Mouse (Mus musculus): ENCODE measurements around the gene Olfr555. TPM values are rescaled to one million over a fixed set of nuclear protein-coding genes. Genes with fewer than 3 reads are reported as not detected.

The Olfr555 gene
- polyA plus RNA-seq, 1 experiment, result not detected

GRCm38 (mm10) chr7:102695358-102696125 is 36.9 kb downstream of the Olfr555 start, which contains the start of gene Olfr557:
Gene Olfr557 (plus strand): TSS chr7:102695910.
- Histone ChIP-seq H3K4me3 (ENCODE audit: insufficient read depth, poor library complexity, severe bottlenecking) (no peak within 1 kb of the TSS), H3K79me2 (ENCODE audit: control insufficient read depth, insufficient read depth) (no peaks in the 10 kb centered on the region), H3K27me3 (ENCODE audit: control insufficient read depth, insufficient read depth, insufficient read length) (no peaks in the 10 kb centered on the region), H3K79me3 (ENCODE audit: low read depth) (no peaks in the 10 kb centered on the region), H3ac (ENCODE audit: control insufficient read depth, insufficient read length, low read depth) (no peak within 1 kb of the TSS), H3K36me3 (ENCODE audit: control insufficient read depth, insufficient read depth) (no peaks in the 10 kb centered on the region)
- TF ChIP-seq CEBPB (IDR thresholded peaks at IDR 0.05; ENCODE audit: low read depth) (no peak), CTCF (IDR thresholded peaks at IDR 0.05; ENCODE audit: control insufficient read depth, insufficient read depth, insufficient read length) (peak; percentile 52), MYOD1 (IDR thresholded peaks at IDR 0.05; ENCODE audit: control insufficient read depth, insufficient read length, low read depth) (no peak), FOSL1 (IDR thresholded peaks at IDR 0.05; ENCODE audit: insufficient read depth, low read length, poor library complexity, severe bottlenecking) (no peak)

- Histone ChIP-seq H3K79me2 (ENCODE audit: control insufficient read depth, insufficient read depth) (no peaks in the 10 kb centered on the region), H3K27me3 (ENCODE audit: control insufficient read depth, insufficient read depth, insufficient read length) (no peaks in the 10 kb centered on the region)
Measured at GRCm38 (mm10) chr7:102698461-102698860, 39.8 kb downstream of the Olfr555 start.

GRCm38 (mm10) chr7:102701915-102702314 is 43.3 kb downstream of the Olfr555 start, which contains the start of gene Olfr558:
Gene Olfr558 (plus strand): TSS chr7:102702215.
- no peak for TF ChIP-seq MYOG (IDR thresholded peaks at IDR 0.05; ENCODE audit: control insufficient read depth, extremely low read depth, insufficient read length)
- TF ChIP-seq FOSL1 (IDR thresholded peaks at IDR 0.05; ENCODE audit: insufficient read depth, low read length, poor library complexity, severe bottlenecking), result no peak
- no peak for TF ChIP-seq CEBPB (IDR thresholded peaks at IDR 0.05; ENCODE audit: low read depth)
- TF ChIP-seq MAX (IDR thresholded peaks at IDR 0.05), result no peak
- TF ChIP-seq CTCF (IDR thresholded peaks at IDR 0.05; ENCODE audit: control insufficient read depth, insufficient read depth, insufficient read length), result no peak
- TF ChIP-seq MYOD1 (IDR thresholded peaks at IDR 0.05; ENCODE audit: control insufficient read depth, insufficient read length, low read depth), result no peak
- TF ChIP-seq USF1 (IDR thresholded peaks at IDR 0.05; ENCODE audit: low read depth), result no peak
- no peaks in the 10 kb centered on the region for H3K27me3 ChIP-seq (ENCODE audit: control insufficient read depth, insufficient read depth, insufficient read length)
- H3K79me2 ChIP-seq (ENCODE audit: control insufficient read depth, insufficient read depth), result no peaks in the 10 kb centered on the region
- H3K4me3 ChIP-seq (ENCODE audit: insufficient read depth, poor library complexity, severe bottlenecking), result no peak within 1 kb of the TSS
- no peaks in the 10 kb centered on the region for H3K36me3 ChIP-seq (ENCODE audit: control insufficient read depth, insufficient read depth)
- H3K79me3 ChIP-seq (ENCODE audit: low read depth), result no peaks in the 10 kb centered on the region
- no peak within 1 kb of the TSS for H3ac ChIP-seq (ENCODE audit: control insufficient read depth, insufficient read length, low read depth)

More at GRCm38 (mm10) chr7:102698461-102698860, 39.8 kb downstream of the Olfr555 start:
- no peak for TF ChIP-seq MAX (IDR thresholded peaks at IDR 0.05)
- TF ChIP-seq CTCF (IDR thresholded peaks at IDR 0.05; ENCODE audit: control insufficient read depth, insufficient read depth, insufficient read length), result no peak
- no peak for TF ChIP-seq MYOG (IDR thresholded peaks at IDR 0.05; ENCODE audit: control insufficient read depth, extremely low read depth, insufficient read length)
- no peak for TF ChIP-seq FOSL1 (IDR thresholded peaks at IDR 0.05; ENCODE audit: insufficient read depth, low read length, poor library complexity, severe bottlenecking)
- TF ChIP-seq CEBPB (IDR thresholded peaks at IDR 0.05; ENCODE audit: low read depth), result no peak
- no peak for TF ChIP-seq USF1 (IDR thresholded peaks at IDR 0.05; ENCODE audit: low read depth)
- no peak for TF ChIP-seq MYOD1 (IDR thresholded peaks at IDR 0.05; ENCODE audit: control insufficient read depth, insufficient read length, low read depth)
- Histone ChIP-seq H3K4me3 (ENCODE audit: insufficient read depth, poor library complexity, severe bottlenecking) (no peak overlapping the region), H3K36me3 (ENCODE audit: control insufficient read depth, insufficient read depth) (no peaks in the 10 kb centered on the region), H3K79me3 (ENCODE audit: low read depth) (no peaks in the 10 kb centered on the region), H3ac (ENCODE audit: control insufficient read depth, insufficient read length, low read depth) (no peak overlapping the region)

Other genes with a start within 250 kb of the Olfr555 start
- 123 TPM for gene Rrm1, start 217.1 kb upstream of the Olfr555 start, polyA plus RNA-seq (2012; fragmentation: generic; extraction: Trizol)
- gene Olfr543, start 177.1 kb upstream of the Olfr555 start, polyA plus RNA-seq (2012; fragmentation: generic; extraction: Trizol), result 0.04 TPM
- 0.01 TPM for gene Olfr544, start 170.5 kb upstream of the Olfr555 start, polyA plus RNA-seq (2012; fragmentation: generic; extraction: Trizol)
- gene Olfr545, start 159.2 kb upstream of the Olfr555 start, polyA plus RNA-seq (2012; fragmentation: generic; extraction: Trizol), result not detected
- gene Olfr547, start 124.1 kb upstream of the Olfr555 start, polyA plus RNA-seq (2012; fragmentation: generic; extraction: Trizol), result not detected
- gene Olfr548-ps1, start 117.9 kb upstream of the Olfr555 start, polyA plus RNA-seq (2012; fragmentation: generic; extraction: Trizol), result not detected
- not detected for gene Olfr549, start 109.0 kb upstream of the Olfr555 start, polyA plus RNA-seq (2012; fragmentation: generic; extraction: Trizol)
- 0.49 TPM for gene Trim21, start 93.3 kb upstream of the Olfr555 start, polyA plus RNA-seq (2012; fragmentation: generic; extraction: Trizol)
- not detected for gene Olfr550, start 87.4 kb upstream of the Olfr555 start, polyA plus RNA-seq (2012; fragmentation: generic; extraction: Trizol)
- gene Olfr551, start 66.9 kb upstream of the Olfr555 start, polyA plus RNA-seq (2012; fragmentation: generic; extraction: Trizol), result not detected
- not detected for gene Olfr552, start 61.1 kb upstream of the Olfr555 start, polyA plus RNA-seq (2012; fragmentation: generic; extraction: Trizol)
- gene Olfr553, start 40.6 kb upstream of the Olfr555 start, polyA plus RNA-seq (2012; fragmentation: generic; extraction: Trizol), result not detected
- gene Olfr554, start 20.4 kb upstream of the Olfr555 start, polyA plus RNA-seq (2012; fragmentation: generic; extraction: Trizol), result not detected
- gene Olfr556, start 6.1 kb downstream of the Olfr555 start, polyA plus RNA-seq (2012; fragmentation: generic; extraction: Trizol), result not detected
- 2.0 TPM for gene Trim68, start 28.5 kb downstream of the Olfr555 start, polyA plus RNA-seq (2012; fragmentation: generic; extraction: Trizol)
- not detected for gene Olfr557, start 37.1 kb downstream of the Olfr555 start, polyA plus RNA-seq (2012; fragmentation: generic; extraction: Trizol)
- not detected for gene Olfr558, start 43.4 kb downstream of the Olfr555 start, polyA plus RNA-seq (2012; fragmentation: generic; extraction: Trizol)
- not detected for gene Olfr33, start 60.2 kb downstream of the Olfr555 start, polyA plus RNA-seq (2012; fragmentation: generic; extraction: Trizol)
- gene Olfr559, start 68.7 kb downstream of the Olfr555 start, polyA plus RNA-seq (2012; fragmentation: generic; extraction: Trizol), result not detected
- not detected for gene Olfr560, start 100.5 kb downstream of the Olfr555 start, polyA plus RNA-seq (2012; fragmentation: generic; extraction: Trizol)
- not detected for gene Olfr78, start 100.6 kb downstream of the Olfr555 start, polyA plus RNA-seq (2012; fragmentation: generic; extraction: Trizol)
- gene Olfr561, start 112.4 kb downstream of the Olfr555 start, polyA plus RNA-seq (2012; fragmentation: generic; extraction: Trizol), result not detected
- not detected for gene Olfr564, start 144.7 kb downstream of the Olfr555 start, polyA plus RNA-seq (2012; fragmentation: generic; extraction: Trizol)
- not detected for gene Olfr566, start 199.9 kb downstream of the Olfr555 start, polyA plus RNA-seq (2012; fragmentation: generic; extraction: Trizol)
- not detected for gene Olfr568, start 218.3 kb downstream of the Olfr555 start, polyA plus RNA-seq (2012; fragmentation: generic; extraction: Trizol)
- gene Olfr569, start 232.1 kb downstream of the Olfr555 start, polyA plus RNA-seq (2012; fragmentation: generic; extraction: Trizol), result not detected
- not detected for gene Olfr570, start 235.8 kb downstream of the Olfr555 start, polyA plus RNA-seq (2012; fragmentation: generic; extraction: Trizol)